Mouse (Mus musculus) ES-E14 (cell line): ENCODE measurements at regions not wholly inside any gene's neighbourhood (a gene's known extent, or its start where the extent isn't known, plus 50 kb on each side); places are given as distances from the start of the nearest gene placed in this dataset.
"Not testable (repeated sequence)": the region's sequence is repeated elsewhere in the genome, so short reads cannot be mapped to it uniquely, and the experiment has no call there.

Experiments
- DNase-seq: peaks from one replicate; pipeline ENCODE4 v3.0.0-alpha.2; 2013; ENCODE audit warnings: low read depth, low spot score
- H3K27ac ChIP-seq: 2 replicates; pipeline ENCODE4 v1.5.1; 2012; ENCODE audit warnings: low read depth, mild to moderate bottlenecking, low read length, moderate library complexity, mixed read lengths; ENCODE audit not compliant: poor library complexity, insufficient read depth, severe bottlenecking
- H3K36me3 ChIP-seq: 2 replicates; pipeline ENCODE4 v1.6.1; 2012; ENCODE audit warnings: mild to moderate bottlenecking, low read length, moderate library complexity, mixed read lengths; ENCODE audit not compliant: control insufficient read depth, poor library complexity, insufficient read depth, severe bottlenecking
- H3K4me1 ChIP-seq, 2 experiments: fragments of 150-350 bp in 1 of 2; sonication (generic) in 1 of 2; 2 replicates each; pipeline ENCODE4 v1.6.1; 2012; ENCODE audit warnings: low read length in 2 of 2, mild to moderate bottlenecking in 1 of 2, mixed read lengths in 1 of 2; ENCODE audit not compliant: control insufficient read depth in 2 of 2, insufficient read depth in 2 of 2, poor library complexity in 1 of 2
- H3K4me3 ChIP-seq, 2 experiments: fragments of 150-350 bp in 1 of 2; sonication (generic) in 1 of 2; 2 replicates each; pipeline ENCODE4 v1.5.1; 2012; ENCODE audit warnings: low read length in 2 of 2, low read depth in 1 of 2, mild to moderate bottlenecking in 1 of 2, mixed read lengths in 1 of 2; ENCODE audit not compliant: insufficient read depth in 1 of 2, poor library complexity in 1 of 2, severe bottlenecking in 1 of 2
- H3K9ac ChIP-seq: 2 replicates; pipeline ENCODE4 v1.6.1; 2012; ENCODE audit warnings: low read depth, mild to moderate bottlenecking, low read length, mixed read lengths; ENCODE audit not compliant: poor library complexity, insufficient read depth, severe bottlenecking
- H3K9me3 ChIP-seq: fragments of 150-350 bp; sonication (generic); 2 replicates; pipeline ENCODE4 v1.6.1; 2012; ENCODE audit warnings: low read depth, mild to moderate bottlenecking, low read length; ENCODE audit not compliant: control insufficient read depth, insufficient read depth
- CHD2 ChIP-seq: IDR thresholded peaks from 2 replicates; pipeline ENCODE4 v1.6.1; 2014; ENCODE audit warnings: mild to moderate bottlenecking, low read depth, low read length, inconsistent platforms
- HCFC1 ChIP-seq: IDR thresholded peaks from 2 replicates; pipeline ENCODE4 v1.6.1; 2012; ENCODE audit warnings: low read length, inconsistent platforms, borderline replicate concordance; ENCODE audit not compliant: insufficient read depth
- MAFK ChIP-seq: IDR thresholded peaks from 2 replicates; pipeline ENCODE4 v1.6.1; 2014; ENCODE audit warnings: mild to moderate bottlenecking, low read depth, low read length, inconsistent platforms; ENCODE audit not compliant: insufficient read depth
- ZC3H11A ChIP-seq: IDR thresholded peaks from 2 replicates; pipeline ENCODE4 v1.6.1; 2012; ENCODE audit warnings: low read depth, mild to moderate bottlenecking, inconsistent platforms, low read length, borderline replicate concordance
- ZNF384 ChIP-seq: IDR thresholded peaks from 2 replicates; pipeline ENCODE4 v1.6.1; 2012; ENCODE audit warnings: low read depth, low read length, inconsistent platforms
- in situ Hi-C, 2 experiments: fragments of 600-800 bp; cut with MboI; formaldehyde crosslinking; loops; one replicate each; pipeline ENCODE4 v1.15.1; 2025; ENCODE audit warnings: low sequenced_read_pairs in 2 of 2, inconsistent platforms in 1 of 2; ENCODE audit not compliant: unreplicated experiment in 2 of 2

DNA sequence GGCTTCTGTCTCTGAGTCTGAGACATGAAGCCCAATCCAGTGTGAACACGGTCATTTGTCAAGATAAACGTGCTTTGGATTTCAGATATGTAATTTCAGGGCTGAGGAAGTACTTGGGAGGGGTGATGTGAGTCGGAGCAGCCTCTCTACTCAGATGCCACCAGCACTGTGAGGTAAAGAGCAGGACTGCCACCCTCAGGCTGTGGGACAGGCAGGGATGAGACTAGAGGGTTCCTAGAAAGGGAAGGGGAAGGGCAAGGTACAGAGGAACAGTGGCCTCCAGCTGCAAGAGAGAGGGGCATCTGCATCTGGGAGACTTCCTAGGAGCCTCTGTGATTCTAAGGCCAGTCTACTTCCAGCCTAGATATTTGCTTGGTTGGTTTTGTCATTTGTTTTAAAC lies 78.7 kb upstream of the Csrp2 start:
- H3K27ac ChIP-seq, result no peak overlapping the region

GRCm38 (mm10) chr10:110841670-110842069 lies 77.9 kb upstream of the Csrp2 start:
- Histone ChIP-seq H3K36me3 (no peaks in the 10 kb centered on the region), H3K9me3 (0 out of 2 replicates have a peak, but pooled peaks cover 6% of the 10 kb centered on the region), H3K9ac (no peak overlapping the region), H3K4me1 (no peaks in the 10 kb centered on the region), H3K4me3 (no peak overlapping the region), H3K27ac (no peak overlapping the region)
- in situ Hi-C loops, result no loop called here
- DNase-seq, result no peak
- TF ChIP-seq CHD2 (no peak), HCFC1 (no peak), MAFK (no peak)

More for the DNA sequence above, 78.7 kb upstream of the Csrp2 start:
- H3K9me3 ChIP-seq, result no peaks in the 10 kb centered on the region
- TF ChIP-seq ZNF384 (no peak), CHD2 (no peak), MAFK (no peak), ZC3H11A (no peak), HCFC1 (no peak)
- H3K4me1 ChIP-seq, result no peaks in the 10 kb centered on the region
- in situ Hi-C loops, result no loop called here
- H3K4me3 ChIP-seq, result no peak overlapping the region
- no peak for DNase-seq
- no peaks in the 10 kb centered on the region for H3K36me3 ChIP-seq
- no peak overlapping the region for H3K9ac ChIP-seq

DNA sequence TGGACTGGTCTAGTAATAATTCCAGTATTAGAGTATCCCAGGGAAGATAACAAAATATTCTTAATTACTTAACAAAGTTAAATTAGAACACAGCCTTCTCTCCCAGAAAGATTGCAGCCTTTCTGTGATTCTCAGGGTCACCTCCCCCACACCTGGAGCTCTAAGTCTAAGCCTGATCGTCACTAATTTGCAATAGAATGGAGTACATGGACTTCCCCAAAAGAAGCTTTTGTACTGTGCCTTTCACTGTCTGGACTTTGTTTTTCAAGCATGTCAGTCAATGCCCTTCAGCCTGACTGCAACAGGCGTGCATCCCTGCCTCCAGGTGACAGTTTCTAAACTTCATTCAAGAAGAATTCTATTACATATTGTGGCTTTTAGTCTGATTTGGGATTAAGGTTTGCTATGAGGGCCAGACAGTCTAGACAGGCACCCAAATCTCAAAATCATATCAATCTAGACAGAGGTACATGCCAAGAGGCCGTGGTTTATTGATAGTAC lies 64.9 kb upstream of the Csrp2 start:
- TF ChIP-seq CHD2, result 0 out of 2 replicates have a peak, but pooled peaks have one; percentile 52
- DNase-seq, result peak; percentile 65
- Histone ChIP-seq H3K4me3 (peak overlapping the region in 1 of 2 experiments; percentile 9; a peak in 1 of 4 replicates), H3K4me1 (peaks cover 13 to 22% of the 10 kb centered on the region in 2 experiments), H3K27ac (peak overlapping the region; percentile 85; the same call in 1 of the 2 replicates)
- H3K9ac ChIP-seq, in situ Hi-C loops, H3K36me3 ChIP-seq, H3K9me3 ChIP-seq: not testable (repeated sequence)

GRCm38 (mm10) chr10:110855645-110856383 lies 63.8 kb upstream of the Csrp2 start:
- Histone ChIP-seq H3K4me1 (peaks cover 13 to 22% of the 10 kb centered on the region in 2 experiments), H3K4me3 (peak overlapping the region in 1 of 2 experiments; percentile 31; a peak in 2 of 4 replicates), H3K9ac (peak overlapping the region; percentile 62; the same call in 1 of the 2 replicates), H3K27ac (peak overlapping the region; percentile 99)
- H3K36me3 ChIP-seq, in situ Hi-C loops, H3K9me3 ChIP-seq: not testable (repeated sequence)
- TF ChIP-seq HCFC1 (0 out of 2 replicates have a peak, but pooled peaks have one; percentile 43), CHD2 (peak; percentile 48; the same call in 1 of the 2 replicates), ZNF384 (0 out of 2 replicates have a peak, but pooled peaks have one; percentile 49)
- peak; percentile 62 for DNase-seq
